Mouse (Mus musculus) E14TG2a.4 (cell line): ENCODE results near the gene Ndufa4l2.

Source experiments
- CTCF ChIP-seq: conservative IDR thresholded peaks from 2 replicates; pipeline ENCODE4 v1.5.1; 2014; ENCODE audit warnings: low read length
- POU5F1 ChIP-seq: IDR thresholded peaks from 2 replicates; pipeline ENCODE4 v1.6.1; 2014; ENCODE audit warnings: low read length, borderline replicate concordance

DNA sequence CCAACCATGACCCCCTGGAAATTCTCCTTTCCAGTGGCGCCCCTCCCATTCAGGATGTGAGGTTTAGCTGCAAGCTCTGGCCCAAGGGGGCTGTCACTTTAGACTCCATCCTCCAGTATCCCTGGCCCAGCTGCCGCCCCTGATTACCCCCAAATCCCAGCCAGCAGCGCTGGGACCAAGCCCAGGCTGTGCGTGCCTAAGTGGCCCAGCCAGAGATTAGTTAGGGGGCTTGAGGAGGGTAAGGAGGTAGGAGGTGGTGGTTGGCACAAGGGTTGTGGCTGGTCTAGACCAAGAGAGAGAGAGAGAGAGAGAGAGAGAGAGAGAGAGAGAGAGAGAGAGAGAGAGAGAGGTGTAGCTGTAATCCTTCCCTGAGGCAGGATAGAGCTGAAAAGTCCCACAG lies 16.8 kb downstream of the Ndufa4l2 start:
- TF ChIP-seq CTCF (no peak), POU5F1 (no peak)
